Mouse (Mus musculus) cerebellum, adult 2 months (tissue): ENCODE results near the gene Hamp.

Experiments
- CTCF ChIP-seq: fragments of 200-500 bp; IDR thresholded peaks from 2 replicates; pipeline ENCODE4 v1.5.1; 2011; ENCODE audit warnings: low read depth, mild to moderate bottlenecking, control low read depth, low read length, moderate library complexity, borderline replicate concordance; ENCODE audit not compliant: insufficient read depth
- POLR2A ChIP-seq: fragments of 200-500 bp; IDR thresholded peaks from 2 replicates; pipeline ENCODE4 v1.6.1; 2011; ENCODE audit warnings: low read length, control low read depth, borderline replicate concordance; ENCODE audit not compliant: insufficient read depth

- TF ChIP-seq POLR2A (no peak), CTCF (no peak)
Measured at GRCm38 (mm10) chr7:30954971-30955520, 11.2 kb upstream of the Hamp start.
